Mouse (Mus musculus): ENCODE results near the gene Cep72. TPM values are rescaled to one million over a fixed set of nuclear protein-coding genes. Genes with fewer than 3 reads are reported as not detected.
"Not testable (repeated sequence)": the region's sequence is repeated elsewhere in the genome, so short reads cannot be mapped to it uniquely, and the experiment has no call there.

Gene Cep72
- 1 to 10 TPM; 1.3 to 1.8 TPM for total RNA-seq (2021)

- peak; percentile 86 to 88 for DNase-seq
Measured at GRCm38 (mm10) chr13:74061613-74062377, at the start of gene Cep72. Gene Cep72 (minus strand): TSS chr13:74062299.

DNA sequence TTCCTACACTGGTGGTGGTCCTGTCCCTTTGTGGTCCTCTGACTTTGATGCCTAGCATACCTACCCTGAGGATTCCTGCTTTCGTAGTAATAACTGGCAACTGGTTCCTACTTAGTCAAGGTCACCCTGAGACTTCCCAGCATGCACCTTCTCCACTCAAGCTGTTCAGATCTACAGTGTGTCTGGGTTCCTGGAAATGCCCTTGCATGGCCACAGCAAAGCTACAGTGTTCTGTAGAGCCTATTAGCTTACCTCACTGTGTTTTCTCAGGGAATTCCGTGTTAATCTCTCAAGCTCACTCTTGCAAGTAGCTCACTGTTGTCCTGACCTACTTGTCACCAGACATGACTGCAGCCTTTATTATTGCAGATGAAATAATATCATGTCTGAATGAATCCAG is 45.3 kb upstream of the Cep72 start:
- no peak for DNase-seq

DNA sequence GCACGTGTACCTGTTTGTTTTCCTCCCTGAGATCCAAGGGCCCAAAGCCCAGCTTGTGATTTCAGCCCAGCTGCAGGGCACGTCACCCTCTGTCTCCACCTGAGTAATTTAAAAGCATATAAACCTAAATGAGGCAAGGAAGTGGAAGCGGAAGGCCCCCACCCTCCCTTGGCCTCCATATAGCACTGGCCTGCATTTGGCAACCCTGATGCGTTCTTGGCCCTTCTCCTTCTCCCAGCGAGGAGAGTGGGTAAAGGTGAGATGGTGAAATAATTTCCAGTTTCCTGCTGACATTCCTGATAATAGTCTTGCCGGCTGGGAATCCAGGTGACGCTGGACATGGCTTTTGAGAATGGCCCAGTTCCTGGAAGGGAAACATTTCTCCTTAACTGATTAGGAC is 42.3 kb upstream of the Cep72 start:
- no peak for DNase-seq

GRCm38 (mm10) chr13:74102831-74103582 is 40.9 kb upstream of the Cep72 start:
- DNase-seq = peak in 1 of 2 experiments; percentile 12

DNA sequence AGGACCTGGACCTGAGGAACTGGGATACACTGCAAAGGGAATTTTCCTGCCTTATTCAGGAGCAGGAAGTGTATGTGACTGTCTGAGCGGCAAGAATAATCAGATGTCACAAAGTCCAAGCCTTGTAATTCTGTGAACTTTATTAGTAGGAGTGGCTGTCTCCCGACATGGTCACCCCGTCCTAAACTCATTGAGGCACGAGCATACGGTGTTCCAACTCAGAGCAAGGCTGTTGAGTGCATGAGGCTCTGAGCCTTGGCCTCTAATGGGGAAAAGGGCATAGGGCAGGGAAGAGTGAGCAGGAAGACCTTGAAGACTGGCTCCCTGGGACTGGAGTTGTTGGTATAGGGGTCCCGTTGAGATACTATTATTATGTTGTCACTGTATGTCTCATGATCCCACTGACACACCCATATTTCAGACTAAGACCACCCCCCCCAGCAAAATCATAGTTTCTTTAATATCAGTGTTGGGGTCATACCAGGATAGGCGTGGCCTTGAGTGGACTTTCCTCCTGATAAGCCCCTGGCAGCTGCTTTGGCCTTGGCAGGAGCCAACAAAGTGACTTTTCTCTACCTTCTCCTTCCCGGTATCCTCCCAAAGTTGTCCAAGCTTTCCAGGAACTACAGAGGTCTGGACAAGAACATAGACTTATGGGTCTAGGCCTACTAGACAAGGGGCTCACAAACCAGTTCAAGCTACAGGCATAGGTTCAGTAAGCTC is 40.2 kb upstream of the Cep72 start:
- DNase-seq = no peak

GRCm38 (mm10) chr13:74098913-74099312 is 36.8 kb upstream of the Cep72 start:
- DNase-seq = no peak

DNA sequence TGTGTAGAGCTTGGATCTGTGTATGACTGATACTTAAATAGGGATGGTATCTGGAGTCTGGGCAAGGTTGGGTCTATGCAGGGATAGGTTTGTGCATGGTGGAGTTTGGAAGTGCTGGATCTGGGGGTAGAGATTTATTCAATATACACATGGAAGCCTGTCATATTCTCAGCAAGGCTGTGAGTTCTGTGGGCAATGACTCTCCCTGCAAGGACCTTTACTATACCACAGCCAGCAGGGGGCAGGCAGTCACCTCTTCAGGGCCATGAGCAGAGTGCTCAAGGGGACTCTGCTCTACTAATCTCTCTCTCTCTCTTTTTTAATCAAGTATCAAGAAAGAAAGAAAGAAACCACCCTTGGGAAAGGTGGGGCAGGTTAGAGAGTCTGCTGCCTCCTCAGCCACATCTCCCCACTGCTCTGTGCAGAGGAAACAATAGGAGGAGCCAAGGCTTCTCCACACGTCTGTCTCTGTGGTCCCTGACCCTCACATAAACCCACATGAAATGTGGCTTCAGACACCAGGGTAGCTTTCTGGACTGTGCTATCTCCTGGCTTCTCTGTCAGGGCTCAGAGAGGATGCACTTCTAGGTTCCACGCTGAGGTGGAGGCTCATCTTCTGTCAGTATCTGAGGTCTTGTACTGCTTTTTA is 34.7 kb upstream of the Cep72 start:
- DNase-seq = peak; percentile 50 to 59

GRCm38 (mm10) chr13:74095936-74096335 is 33.8 kb upstream of the Cep72 start:
- DNase-seq = no peak

DNA sequence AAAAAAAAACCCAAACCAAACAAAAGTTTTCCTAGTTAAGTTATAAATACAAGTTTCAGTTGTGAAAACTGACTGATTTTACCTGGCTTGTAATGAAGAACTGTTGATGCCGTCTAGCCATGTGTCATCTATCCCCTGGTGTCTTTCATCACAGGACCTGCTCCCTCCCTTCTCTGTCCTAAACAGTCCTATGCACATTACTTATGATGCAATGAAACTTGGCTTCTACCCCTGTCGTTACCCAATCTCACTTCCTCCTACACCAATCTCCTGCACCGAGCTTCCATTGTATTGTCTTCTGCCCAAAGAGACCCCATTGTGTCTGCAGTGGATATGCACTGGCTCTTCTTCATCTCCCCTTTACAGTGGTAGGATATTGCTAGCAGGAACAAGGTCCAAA is 28.2 kb upstream of the Cep72 start:
- no peak for DNase-seq

DNA sequence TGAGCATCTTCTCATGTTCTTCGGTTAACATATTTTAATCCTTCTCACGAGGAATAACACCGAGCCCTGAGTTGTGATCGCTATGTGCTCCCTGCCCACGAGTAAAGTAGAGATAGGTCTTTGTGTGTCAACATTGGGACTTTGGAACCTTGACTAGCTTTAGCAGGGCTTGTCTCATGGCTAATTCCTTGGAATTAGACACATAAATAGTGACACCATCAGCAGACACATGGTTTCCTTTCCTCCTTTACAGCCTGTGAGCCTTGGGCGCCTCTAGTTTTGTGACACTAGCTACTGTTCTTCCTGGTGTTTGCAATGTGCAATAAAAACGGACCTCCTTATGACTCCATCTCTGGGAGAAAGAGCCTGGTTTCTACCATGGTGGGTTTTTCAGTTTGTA is 11.3 kb upstream of the Cep72 start:
- DNase-seq = no peak

- no peak for DNase-seq
Measured at GRCm38 (mm10) chr13:74071714-74072113, 9.6 kb upstream of the Cep72 start.

DNA sequence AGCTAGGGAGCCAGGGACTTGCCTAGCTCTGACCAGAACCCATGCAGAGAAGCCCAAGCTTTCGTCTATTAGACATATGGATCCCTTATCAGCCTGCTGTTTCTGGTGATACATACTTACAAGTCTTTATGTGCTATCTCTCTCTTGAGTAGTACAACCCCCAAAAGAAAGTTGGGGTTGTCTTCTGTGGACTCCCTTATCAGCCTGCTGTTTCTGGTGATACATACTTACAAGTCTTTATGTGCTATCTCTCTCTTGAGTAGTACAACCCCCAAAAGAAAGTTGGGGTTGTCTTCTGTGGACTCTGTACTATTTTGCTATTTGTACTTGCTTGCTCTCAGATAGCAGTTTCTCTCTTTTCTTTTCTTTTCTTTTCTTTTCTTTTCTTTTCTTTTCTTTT is 9.1 kb upstream of the Cep72 start:
- DNase-seq = not testable (repeated sequence)

DNA sequence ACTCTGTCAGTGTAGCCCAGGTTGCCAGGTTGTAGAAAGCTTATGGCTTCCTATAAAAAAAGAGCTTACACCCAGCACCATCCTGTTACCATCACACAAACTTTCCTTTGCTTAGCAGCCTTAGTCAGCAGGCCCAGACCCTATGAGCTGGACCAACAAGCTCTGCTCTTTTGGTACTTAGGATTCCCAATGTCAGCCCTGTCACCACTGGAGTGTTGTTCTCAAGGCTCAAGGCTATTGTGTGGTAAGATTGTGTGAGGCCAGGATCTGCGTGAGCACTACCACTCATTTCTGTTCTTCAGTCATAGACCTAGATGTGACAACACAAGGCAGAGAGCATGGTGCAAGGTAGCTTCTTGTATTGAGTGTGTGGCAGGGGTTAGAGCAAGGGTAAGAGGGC is 4.5 kb upstream of the Cep72 start:
- no peak for DNase-seq

DNA sequence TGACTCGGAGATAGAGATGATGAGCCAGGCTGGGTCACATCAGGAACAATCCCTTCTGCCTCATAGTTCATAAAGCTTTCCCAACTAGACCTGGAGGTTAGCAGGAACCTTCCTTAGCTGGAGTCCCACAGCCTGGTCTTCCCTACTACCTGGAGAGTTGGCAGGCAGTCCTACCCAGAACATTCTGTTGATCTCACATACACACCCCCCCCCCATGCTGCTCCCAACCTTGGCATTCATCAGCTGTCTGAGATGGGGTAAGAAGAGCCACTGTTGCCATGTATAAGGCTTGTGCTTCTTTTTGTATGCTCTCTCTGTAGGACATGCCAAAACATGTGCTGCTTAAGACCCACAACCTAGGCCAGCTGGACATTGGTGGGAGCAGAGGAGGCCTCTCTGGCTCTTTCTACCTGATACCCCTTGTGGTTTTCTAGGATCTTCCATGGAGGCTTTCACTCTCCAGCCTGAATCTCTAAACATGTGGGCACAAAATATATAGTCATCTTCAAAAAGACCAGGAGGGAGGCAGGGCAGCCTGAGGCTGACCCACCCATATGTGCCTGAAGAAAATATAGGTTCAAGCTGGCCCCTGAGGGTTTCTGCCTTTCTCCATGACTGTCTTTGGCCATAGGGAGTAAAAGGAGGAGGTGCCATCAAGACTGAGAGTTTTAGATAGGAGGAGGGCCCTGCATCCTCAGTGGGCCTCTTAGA is 1.4 kb upstream of the Cep72 start:
- no peak for DNase-seq

GRCm38 (mm10) chr13:74062378-74063128 is 454 bp upstream of the Cep72 start:
- DNase-seq = no peak

DNA sequence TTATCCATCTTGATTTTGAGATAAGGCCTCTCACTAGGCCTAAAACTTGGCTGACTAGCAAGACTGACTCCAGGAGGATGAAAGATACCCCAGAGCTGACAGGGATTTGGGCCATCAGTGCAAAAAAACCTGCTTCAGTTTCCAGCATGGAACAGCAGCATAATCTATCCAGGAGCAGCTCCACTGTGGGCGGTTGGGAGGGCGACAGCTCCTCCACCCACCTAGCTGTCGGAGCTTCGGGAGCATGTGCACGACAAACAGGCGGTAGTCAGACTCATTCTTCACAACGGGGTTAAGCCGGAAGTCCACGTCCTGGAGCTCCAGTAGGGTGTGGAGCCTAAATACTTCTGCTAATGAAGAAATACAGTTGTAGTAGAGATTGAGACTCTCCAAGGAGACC is 4.0 kb downstream of the Cep72 start:
- DNase-seq = peak in 1 of 2 experiments; percentile 21

- no peak for DNase-seq
Measured at GRCm38 (mm10) chr13:74056194-74056593, 5.9 kb downstream of the Cep72 start.

DNA sequence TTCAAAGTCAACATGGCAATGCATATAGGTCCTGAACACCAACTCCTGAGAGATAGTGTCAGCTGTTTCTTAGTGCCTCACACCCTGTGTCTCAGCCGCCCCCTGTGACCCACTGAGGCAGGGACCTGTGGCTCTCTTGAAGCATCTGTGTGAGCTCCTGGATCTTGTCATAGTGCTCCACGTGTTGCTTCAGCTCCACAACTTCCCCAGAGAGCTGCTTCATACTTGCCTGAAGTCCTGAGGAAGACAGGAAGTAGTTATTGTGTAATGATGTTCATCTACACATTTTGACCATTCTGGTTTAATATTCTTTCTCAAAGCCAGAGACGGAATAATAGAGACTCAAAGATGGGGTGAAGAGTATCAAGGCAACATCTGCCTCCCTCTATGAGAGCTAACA is 22.2 kb downstream of the Cep72 start:
- DNase-seq = no peak

GRCm38 (mm10) chr13:74035776-74036175 is 26.3 kb downstream of the Cep72 start:
- DNase-seq = no peak

DNA sequence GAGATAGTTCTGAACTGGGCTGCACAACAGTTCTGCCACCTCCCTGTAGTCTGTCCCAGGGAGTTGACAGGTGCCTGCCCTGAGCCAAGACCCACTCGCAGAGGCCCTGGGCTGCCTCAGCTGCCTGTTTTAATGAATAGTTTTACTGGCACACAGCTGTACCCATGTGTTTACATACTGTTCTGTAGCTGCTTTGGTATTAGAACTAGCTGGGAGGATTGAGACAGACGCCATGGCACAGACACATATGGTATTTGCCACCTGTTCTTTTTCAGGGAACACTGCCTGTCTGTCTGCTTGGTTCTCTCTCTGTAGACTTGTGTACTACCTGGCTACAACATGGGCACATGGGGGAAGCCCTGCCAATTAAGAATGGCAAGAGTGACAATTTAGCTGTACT is 27.3 kb downstream of the Cep72 start:
- peak in 1 of 2 experiments; percentile 62 for DNase-seq

DNA sequence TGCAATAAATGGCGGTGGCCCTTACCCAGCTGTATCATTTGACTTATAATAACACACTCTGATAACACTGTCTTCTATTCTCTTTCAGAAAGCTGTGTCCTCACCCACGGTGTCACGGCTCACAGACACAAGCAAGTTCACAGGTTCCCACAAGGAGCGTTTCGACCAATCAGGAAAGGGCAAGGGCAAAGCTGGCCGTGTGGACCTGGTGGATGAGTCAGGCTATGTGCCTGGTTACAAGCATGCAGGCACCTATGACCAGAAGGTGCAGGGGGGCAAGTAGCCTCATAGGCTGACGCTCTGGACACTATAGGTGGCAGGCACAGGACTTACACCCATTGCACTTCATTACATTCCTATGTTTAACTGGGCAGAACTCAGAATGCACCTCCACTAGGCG is 31.0 kb downstream of the Cep72 start:
- DNase-seq = no peak
